Comparison of ENCODE assay signal across 8 mouse cellular contexts in genomic region chr6:94162918-94163317, GRCm38 (mm10).
A peak's percentile ranks its signal among the peaks of the same experiment; 100 is the strongest.
DNase-seq lines count a peak whose midpoint lies in the region; ATAC-seq lines count a peak whose summit lies in the region.

No protein-coding gene starts in this region.

- no peak for ATAC-seq in heart, embryonic 13.5 days (ENCODE audit: extremely low read depth, insufficient number of reproducible peaks, low FRiP score, low TSS enrichment)
- no peak; the same call in 1 of the 2 replicates for ATAC-seq in hindbrain, embryonic 15.5 days (ENCODE audit: low FRiP score, low read depth)
- ATAC-seq in midbrain, embryonic 14.5 days (ENCODE audit: low FRiP score, low TSS enrichment), result no peak

- H3K9me3 ChIP-seq in heart, embryonic 13.5 days, result no peaks in the 10 kb centered on the region
- H3K9me3 ChIP-seq in hindbrain, embryonic 15.5 days, result no peaks in the 10 kb centered on the region
- H3K9me3 ChIP-seq in midbrain, embryonic 14.5 days (ENCODE audit: control insufficient read depth, low read length), result no peaks in the 10 kb centered on the region

- DNase-seq in heart, postnatal 10 days, result no peak
- peak; percentile 55 for DNase-seq in embryo, embryonic 11 days
- no peak for DNase-seq in midbrain, embryonic 14.5 days
- DNase-seq in yolk sac, embryonic 10.5 days (ENCODE audit: low spot score), result no peak
- DNase-seq in cerebellum, postnatal 10 days, result no peak
- DNase-seq in right cerebral cortex, postnatal 36 days (ENCODE audit: low spot score in 2 of 2), result no peak

- peak overlapping the region; percentile 45 for H3K9ac ChIP-seq in heart, embryonic 13.5 days
- H3K9ac ChIP-seq in hindbrain, embryonic 15.5 days, result no peak overlapping the region
- no peak overlapping the region for H3K9ac ChIP-seq in midbrain, embryonic 14.5 days (replicated peaks; ENCODE audit: low read length)

- peak overlapping the region; percentile 53 for H3K4me2 ChIP-seq in heart, embryonic 13.5 days
- H3K4me2 ChIP-seq in hindbrain, embryonic 15.5 days, result peak overlapping the region; percentile 34
- H3K4me2 ChIP-seq in midbrain, embryonic 14.5 days (ENCODE audit: low read length), result peak overlapping the region; percentile 5; the same call in 1 of the 2 replicates

- no peaks in the 10 kb centered on the region for H3K27me3 ChIP-seq in heart, embryonic 13.5 days (replicated peaks)
- no peaks in the 10 kb centered on the region for H3K27me3 ChIP-seq in hindbrain, embryonic 15.5 days
- H3K27me3 ChIP-seq in midbrain, embryonic 14.5 days (ENCODE audit: control insufficient read depth, insufficient read depth, low read length), result no peaks in the 10 kb centered on the region

- H3K4me3 ChIP-seq in heart, embryonic 13.5 days, result 0 out of 2 replicates have a peak overlapping the region, but pooled peaks have one; percentile 1
- no peak overlapping the region for H3K4me3 ChIP-seq in hindbrain, embryonic 15.5 days
- no peak overlapping the region for H3K4me3 ChIP-seq in midbrain, embryonic 14.5 days (replicated peaks; ENCODE audit: low read depth, low read length)

- WGBS in heart, embryonic 13.5 days, result 62% methylated on average over 8 of the region's 8 CpGs
- 41% methylated on average over 8 of the region's 8 CpGs for WGBS in hindbrain, embryonic 15.5 days
- WGBS in midbrain, embryonic 14.5 days, result 66% methylated on average over 8 of the region's 8 CpGs

- H3K27ac ChIP-seq in heart, embryonic 13.5 days (replicated peaks), result peak overlapping the region; percentile 70
- peak overlapping the region; percentile 68 for H3K27ac ChIP-seq in hindbrain, embryonic 15.5 days (replicated peaks)
- H3K27ac ChIP-seq in midbrain, embryonic 14.5 days (replicated peaks; ENCODE audit: low read depth, low read length), result 0 out of 2 replicates have a peak overlapping the region, but pooled peaks have one; percentile 13

- no peaks in the 10 kb centered on the region for H3K36me3 ChIP-seq in heart, embryonic 13.5 days
- H3K36me3 ChIP-seq in hindbrain, embryonic 15.5 days, result no peaks in the 10 kb centered on the region
- H3K36me3 ChIP-seq in midbrain, embryonic 14.5 days (ENCODE audit: control insufficient read depth, insufficient read depth, low read length), result no peaks in the 10 kb centered on the region

- peaks cover 75% of the 10 kb centered on the region for H3K4me1 ChIP-seq in heart, embryonic 13.5 days
- peaks cover 16% of the 10 kb centered on the region for H3K4me1 ChIP-seq in hindbrain, embryonic 15.5 days (replicated peaks)
- H3K4me1 ChIP-seq in midbrain, embryonic 14.5 days (ENCODE audit: control insufficient read depth, insufficient read depth, low read length), result peaks cover 17% of the 10 kb centered on the region

- intact Hi-C loops in heart, postnatal 10 days (cut with DNase I), result no loop called here

Comparison
In these comparisons a context has a peak if more than half of its experiments do, and no peak if none do; other contexts are left out.
1. H3K27ac ChIP-seq: peak in every context shown above with its lines; median percentile 70 in heart, embryonic 13.5 days; 68 in hindbrain, embryonic 15.5 days; 13 in midbrain, embryonic 14.5 days.